Mouse (Mus musculus) lung, embryonic 14.5 days (tissue): Measurements from ENCODE around the gene Mctp2. TPM values are rescaled to one million over a fixed set of nuclear protein-coding genes. Genes with fewer than 3 reads are reported as not detected.

Experiments used
- ATAC-seq: fragments of 200-750 bp; cut with Nextera tagmentation; 2 replicates; pipeline ENCODE4 v1.8.0; 2017; ENCODE audit warnings: mild to moderate bottlenecking, moderate TSS enrichment, moderate library complexity; ENCODE audit not compliant: insufficient read depth
- DNase-seq: peaks from one replicate; pipeline ENCODE4 v3.0.0-alpha.2; 2015
- H3K27ac ChIP-seq: fragments of 300-500 bp; sonication (generic); 2 replicates; pipeline ENCODE4 v1.5.1; 2014; ENCODE audit warnings: low read depth, mild to moderate bottlenecking, moderate library complexity
- H3K27me3 ChIP-seq: fragments of 300-500 bp; sonication (generic); 2 replicates; pipeline ENCODE4 v1.6.1; 2014; ENCODE audit warnings: low read length, control low read depth; ENCODE audit not compliant: insufficient read depth
- H3K36me3 ChIP-seq: fragments of 300-500 bp; sonication (generic); 2 replicates; pipeline ENCODE4 v1.6.1; 2014; ENCODE audit warnings: control low read depth; ENCODE audit not compliant: insufficient read depth
- H3K4me1 ChIP-seq: fragments of 300-500 bp; sonication (generic); 2 replicates; pipeline ENCODE4 v1.6.1; 2014; ENCODE audit warnings: antibody characterized with exemption, control low read depth; ENCODE audit not compliant: insufficient read depth
- H3K4me2 ChIP-seq: fragments of 300-500 bp; sonication (generic); 2 replicates; pipeline ENCODE4 v1.6.1; 2014; ENCODE audit warnings: mild to moderate bottlenecking
- H3K4me3 ChIP-seq: fragments of 300-500 bp; sonication (generic); 2 replicates; pipeline ENCODE4 v1.5.1; 2014; ENCODE audit warnings: low read depth, low read length
- H3K9ac ChIP-seq: fragments of 300-500 bp; sonication (generic); 2 replicates; pipeline ENCODE4 v1.6.1; 2014
- H3K9me3 ChIP-seq: fragments of 300-500 bp; sonication (generic); 2 replicates; pipeline ENCODE4 v1.6.1; 2016; ENCODE audit warnings: low read depth, low read length, control low read depth
- CTCF ChIP-seq: IDR thresholded peaks from 2 replicates; pipeline ENCODE4 v1.5.1; 2016; ENCODE audit warnings: antibody characterized with exemption, low read depth
- WGBS: fragments of 180-500 bp; shearing (Covaris S2); extraction: QIAGEN DNeasy Blood & Tissue Kit; methylation state at CpG from one replicate; pipeline ENCODE4 v1.1.7; 2014; 5-methylcytosine and 5-hydroxymethylcytosine counted together
- polyA plus RNA-seq: library from polyadenylated mRNA; unstranded; fragments of >200 nt; fragmentation: Nextera tagmentation; extraction: Ambion mirVana; gene quantifications from 2 replicates; pipeline ENCODE4 v1.2.1, GENCODE M21; 2014

Mctp2 gene
- polyA plus RNA-seq, 1 experiment from 2014 or later: 2.8 TPM

DNA sequence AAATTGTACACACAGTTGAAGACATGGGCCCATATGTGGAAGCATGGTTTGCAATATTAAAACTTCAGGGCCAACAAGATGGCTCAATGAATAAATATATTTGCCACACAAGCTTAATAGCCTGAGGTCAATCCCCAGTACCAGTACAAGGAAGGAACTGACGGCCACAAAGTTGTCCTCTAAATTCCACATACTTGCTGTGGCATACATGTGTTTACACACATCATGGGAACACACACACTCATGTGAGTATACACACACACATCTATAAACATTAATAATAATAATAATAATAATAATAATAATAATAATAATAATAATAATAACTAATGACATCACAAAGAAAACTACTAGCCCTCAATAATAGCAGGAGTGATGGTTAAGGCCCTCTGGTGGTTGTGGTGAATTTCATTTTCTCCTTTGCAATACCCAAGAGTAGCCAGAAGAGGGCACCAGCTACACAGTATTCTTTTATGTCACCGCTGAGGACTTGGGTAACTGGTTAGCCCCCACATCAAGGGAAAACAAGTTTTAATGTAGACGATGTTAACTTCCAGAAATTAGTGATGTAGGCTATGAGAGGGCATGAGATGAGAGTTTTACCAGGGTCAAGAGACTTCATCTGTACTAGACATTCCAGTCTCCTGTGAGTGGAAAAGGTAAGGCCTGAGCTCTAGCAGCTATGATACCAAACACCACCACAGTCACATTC is 66.5 kb downstream of the Mctp2 start:
- peak; percentile 83 for DNase-seq
- Histone ChIP-seq H3K4me2 (no peak overlapping the region), H3K4me3 (no peak overlapping the region), H3K4me1 (no peaks in the 10 kb centered on the region), H3K36me3 (no peaks in the 10 kb centered on the region), H3K9me3 (no peaks in the 10 kb centered on the region), H3K27me3 (no peaks in the 10 kb centered on the region), H3K9ac (no peak overlapping the region), H3K27ac (no peak overlapping the region)
- WGBS: 24% methylated on average over 3 of the region's 3 CpGs
- peak; percentile 94 for TF ChIP-seq CTCF
- peak; percentile 65 for ATAC-seq

DNA sequence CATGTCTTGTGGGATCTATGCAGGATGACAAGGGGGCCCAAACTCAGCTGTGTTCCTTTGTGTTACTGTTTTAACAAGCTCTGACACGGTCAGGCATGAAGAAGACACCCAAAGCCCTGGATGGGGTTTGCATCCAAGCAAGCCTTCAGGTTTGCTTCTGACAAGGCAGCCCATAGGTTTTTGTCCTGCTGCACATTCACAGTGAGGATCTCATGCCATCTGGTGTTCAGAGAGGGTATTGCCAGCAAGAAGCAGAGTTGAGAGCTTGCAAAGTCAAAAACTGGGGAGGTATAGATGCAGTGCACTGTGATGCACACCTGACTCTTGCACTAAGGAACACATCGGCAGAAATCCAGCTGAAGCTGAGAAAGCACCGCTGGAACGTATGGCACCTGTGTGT is 67.8 kb downstream of the Mctp2 start:
- no peaks in the 10 kb centered on the region for H3K36me3 ChIP-seq
- no peaks in the 10 kb centered on the region for H3K27me3 ChIP-seq
- ATAC-seq (peak; percentile 39; the same call in 1 of the 2 replicates), DNase-seq (peak; percentile 90)
- H3K9ac ChIP-seq: no peak overlapping the region
- peak; percentile 95 for TF ChIP-seq CTCF
- no peaks in the 10 kb centered on the region for H3K9me3 ChIP-seq
- no peak overlapping the region for H3K4me2 ChIP-seq
- WGBS: 42% methylated on average over 4 of the region's 4 CpGs
- H3K27ac ChIP-seq: no peak overlapping the region
- H3K4me1 ChIP-seq: no peaks in the 10 kb centered on the region
- no peak overlapping the region for H3K4me3 ChIP-seq

GRCm38 (mm10) chr7:72234433-72234998 is 71.9 kb downstream of the Mctp2 start:
- Histone ChIP-seq H3K9ac (no peak overlapping the region), H3K4me3 (no peak overlapping the region), H3K36me3 (no peaks in the 10 kb centered on the region), H3K27ac (no peak overlapping the region), H3K4me2 (no peak overlapping the region), H3K4me1 (no peaks in the 10 kb centered on the region), H3K27me3 (no peaks in the 10 kb centered on the region), H3K9me3 (no peaks in the 10 kb centered on the region)
- DNase-seq: no peak
- no peak for ATAC-seq
- WGBS: 42% methylated on average over 6 of the region's 6 CpGs
- TF ChIP-seq CTCF: no peak

DNA sequence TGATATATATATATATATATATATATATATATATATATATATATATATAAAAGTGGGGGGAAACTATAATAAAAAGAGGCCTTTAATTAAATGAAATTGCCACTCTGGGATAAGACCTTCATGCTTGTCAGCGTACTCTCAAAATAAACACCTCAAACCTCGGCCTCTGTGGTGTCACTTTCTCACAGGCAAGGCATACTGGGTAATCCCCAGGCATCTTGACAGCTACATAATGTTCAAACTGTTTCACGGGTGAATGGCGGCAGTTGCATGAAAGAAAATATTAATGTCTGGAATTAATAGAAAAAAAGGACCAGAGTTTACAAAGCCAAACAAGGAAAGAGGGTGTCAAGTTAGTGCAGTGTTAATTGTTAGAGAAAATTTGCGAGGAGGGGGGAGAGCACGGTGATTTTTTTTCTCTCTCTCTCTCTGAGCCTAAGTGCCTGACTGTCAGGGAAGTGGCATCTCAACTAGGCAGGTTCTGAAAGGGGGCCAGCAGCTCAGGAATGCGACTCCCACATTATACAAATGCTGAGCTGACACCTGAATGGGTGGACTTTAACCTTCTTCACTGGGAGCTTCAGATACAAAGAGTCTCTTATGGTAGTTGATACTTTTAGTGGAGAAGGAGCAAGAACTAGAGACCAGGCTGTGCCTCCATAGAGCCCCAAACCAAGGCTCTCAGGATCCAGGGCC is 75.1 kb downstream of the Mctp2 start:
- H3K27ac ChIP-seq: no peak overlapping the region
- DNase-seq: no peak
- WGBS: 39% methylated on average over 7 of the region's 7 CpGs

GRCm38 (mm10) chr7:72229925-72230324 is 76.5 kb downstream of the Mctp2 start:
- no peak for ATAC-seq
- no peak overlapping the region for H3K9ac ChIP-seq
- H3K27me3 ChIP-seq: no peaks in the 10 kb centered on the region
- no peak for DNase-seq
- no peak overlapping the region for H3K4me3 ChIP-seq
- 45% methylated on average over 7 of the region's 7 CpGs for WGBS
- H3K4me1 ChIP-seq: no peaks in the 10 kb centered on the region
- H3K9me3 ChIP-seq: no peaks in the 10 kb centered on the region
- no peaks in the 10 kb centered on the region for H3K36me3 ChIP-seq
- no peak for TF ChIP-seq CTCF
- H3K4me2 ChIP-seq: no peak overlapping the region
- H3K27ac ChIP-seq: no peak overlapping the region

More for the DNA sequence above, 75.1 kb downstream of the Mctp2 start:
- TF ChIP-seq CTCF: no peak
- Histone ChIP-seq H3K4me3 (no peak overlapping the region), H3K9ac (0 out of 2 replicates have a peak overlapping the region, but pooled peaks have one; percentile 5), H3K4me1 (no peaks in the 10 kb centered on the region), H3K27me3 (no peaks in the 10 kb centered on the region), H3K9me3 (no peaks in the 10 kb centered on the region), H3K4me2 (no peak overlapping the region), H3K36me3 (no peaks in the 10 kb centered on the region)
- no peak for ATAC-seq

DNA sequence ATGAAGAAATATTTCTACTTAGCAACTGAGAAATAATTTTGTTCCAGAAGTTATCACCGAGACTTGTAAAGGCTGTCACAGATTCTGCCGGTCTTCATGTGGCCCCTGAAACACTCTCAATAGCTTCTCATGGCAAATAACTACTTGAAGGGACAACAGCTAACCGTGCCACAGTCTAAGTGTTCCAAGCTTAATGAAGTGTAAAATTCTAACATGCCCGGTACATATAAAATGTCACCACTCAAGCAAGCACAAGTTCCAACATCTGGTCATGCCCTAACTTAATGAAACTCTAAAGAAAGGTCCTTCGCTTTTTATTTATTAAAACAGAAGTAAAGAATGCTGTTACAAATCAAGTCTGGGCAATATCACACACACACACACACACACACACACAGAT is 82.8 kb downstream of the Mctp2 start:
- Histone ChIP-seq H3K27ac (no peak overlapping the region), H3K4me2 (no peak overlapping the region), H3K27me3 (no peaks in the 10 kb centered on the region), H3K9me3 (no peaks in the 10 kb centered on the region), H3K9ac (no peak overlapping the region), H3K4me1 (no peaks in the 10 kb centered on the region; the same call in 1 of the 2 replicates), H3K4me3 (no peak overlapping the region), H3K36me3 (no peaks in the 10 kb centered on the region)
- no peak for TF ChIP-seq CTCF
- DNase-seq (no peak), ATAC-seq (no peak)
- 49% methylated on average over 5 of the region's 5 CpGs for WGBS

- no peaks in the 10 kb centered on the region for H3K36me3 ChIP-seq
These were observed 83.9 kb downstream of the Mctp2 start for GRCm38 (mm10) chr7:72222532-72222931.

More at GRCm38 (mm10) chr7:72222532-72222931, 83.9 kb downstream of the Mctp2 start:
- no peaks in the 10 kb centered on the region for H3K9me3 ChIP-seq
- H3K27ac ChIP-seq: no peak overlapping the region
- peak; percentile 47 for DNase-seq
- peaks cover under 1% of the 10 kb centered on the region; the same call in 1 of the 2 replicates for H3K4me1 ChIP-seq
- no peak overlapping the region for H3K4me3 ChIP-seq
- ATAC-seq: no peak
- H3K9ac ChIP-seq: no peak overlapping the region
- H3K27me3 ChIP-seq: no peaks in the 10 kb centered on the region
- 76% methylated on average over 8 of the region's 8 CpGs for WGBS
- H3K4me2 ChIP-seq: no peak overlapping the region
- peak; percentile 21; the same call in 1 of the 2 replicates for TF ChIP-seq CTCF
